Mouse (Mus musculus) testis, adult 2 months (tissue): ENCODE results near the gene Spock1.

Experiments
- CTCF ChIP-seq: fragments of 200-500 bp; IDR thresholded peaks from 2 replicates; pipeline ENCODE4 v1.5.1; 2012; ENCODE audit warnings: low read depth, mild to moderate bottlenecking, inconsistent platforms, low read length, moderate library complexity; ENCODE audit not compliant: control insufficient read depth, insufficient read depth, insufficient replicate concordance
- POLR2A ChIP-seq: fragments of 200-500 bp; IDR thresholded peaks from 2 replicates; pipeline ENCODE4 v1.6.1; 2012; ENCODE audit warnings: low read depth, mild to moderate bottlenecking, inconsistent platforms, low read length, moderate library complexity; ENCODE audit not compliant: control insufficient read depth

DNA sequence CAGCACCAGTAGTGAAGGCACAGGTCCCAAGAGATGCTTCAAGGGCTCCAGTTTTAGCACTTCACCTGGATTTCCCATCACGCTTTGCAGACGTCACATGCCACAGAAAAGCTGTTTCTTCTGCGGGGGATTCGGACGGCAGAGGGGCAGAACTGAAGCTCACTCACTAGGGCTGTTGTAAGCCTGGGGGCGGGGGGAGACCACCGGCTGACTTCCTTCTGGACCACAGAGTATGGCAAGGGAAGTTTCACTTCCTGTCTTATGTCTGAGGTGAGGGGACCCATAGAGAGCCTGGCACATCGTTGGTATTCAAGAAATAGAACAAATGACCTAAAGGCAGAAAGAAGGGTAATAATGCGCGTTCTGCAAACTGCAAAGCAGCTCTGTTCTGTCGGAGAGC lies 392.4 kb downstream of the Spock1 start:
- TF ChIP-seq CTCF = no peak
- TF ChIP-seq POLR2A = no peak
